Mouse (Mus musculus): ENCODE results near the gene Sppl2a. TPM values are rescaled to one million over a fixed set of nuclear protein-coding genes. Genes with fewer than 3 reads are reported as not detected.

The Sppl2a gene
- polyA plus RNA-seq, 1 experiment from 2014 or later: 53.4 TPM

Other genes starting within 250 kb of the Sppl2a start
- gene Usp8, start 225.9 kb downstream of the Sppl2a start, polyA plus RNA-seq (2015; fragmentation: Nextera tagmentation; extraction: Ambion mirVana): 35.9 and 36.9 TPM in 2 replicates
- gene Usp50, start 149.8 kb downstream of the Sppl2a start, polyA plus RNA-seq (2015; fragmentation: Nextera tagmentation; extraction: Ambion mirVana): 1.7 and 2.1 TPM in 2 replicates
- gene Trpm7, start 57.0 kb downstream of the Sppl2a start, polyA plus RNA-seq (2015; fragmentation: Nextera tagmentation; extraction: Ambion mirVana): 43.2 and 46.3 TPM in 2 replicates
- gene Ap4e1, start 75.5 kb upstream of the Sppl2a start, polyA plus RNA-seq (2015; fragmentation: Nextera tagmentation; extraction: Ambion mirVana): 7.7 and 8.0 TPM in 2 replicates
- gene Blvra, start 137.4 kb upstream of the Sppl2a start, polyA plus RNA-seq (2015; fragmentation: Nextera tagmentation; extraction: Ambion mirVana): 63.2 and 63.8 TPM in 2 replicates
- gene Ncaph, start 200.7 kb upstream of the Sppl2a start, polyA plus RNA-seq (2015; fragmentation: Nextera tagmentation; extraction: Ambion mirVana): 66.8 and 73.6 TPM in 2 replicates
- 25.2 and 27.1 TPM in 2 replicates for gene Itpripl1, start 210.2 kb upstream of the Sppl2a start, polyA plus RNA-seq (2015; fragmentation: Nextera tagmentation; extraction: Ambion mirVana)

Measured in intestine, embryonic 15.5 days (tissue).